Mouse (Mus musculus) liver, adult 2 months (tissue): ENCODE data around the gene Cox20. TPM values are rescaled to one million over a fixed set of nuclear protein-coding genes. Genes with fewer than 3 reads are reported as not detected.

Experiments
- DNase-seq: peaks from one replicate; pipeline ENCODE4 v3.0.0-alpha.2; 2011; ENCODE audit warnings: low read depth, low spot score; ENCODE audit errors: extremely low read depth
- H3K27ac ChIP-seq: fragments of 200-500 bp; replicated peaks from 2 replicates; pipeline ENCODE4 v1.5.1; 2012; ENCODE audit warnings: low read depth, mild to moderate bottlenecking, control low read depth, inconsistent platforms, low read length; ENCODE audit not compliant: insufficient read depth
- H3K27me3 ChIP-seq: fragments of 200-500 bp; 2 replicates; pipeline ENCODE4 v1.6.1; 2012; ENCODE audit warnings: mild to moderate bottlenecking, moderate library complexity, low read length, inconsistent platforms; ENCODE audit not compliant: control insufficient read depth, insufficient read depth
- H3K36me3 ChIP-seq: fragments of 200-500 bp; 2 replicates; pipeline ENCODE4 v1.6.1; 2012; ENCODE audit warnings: low read length, inconsistent platforms; ENCODE audit not compliant: control insufficient read depth, insufficient read depth
- H3K4me1 ChIP-seq: fragments of 200-500 bp; 2 replicates; pipeline ENCODE4 v1.6.1; 2011; ENCODE audit warnings: low read length; ENCODE audit not compliant: control insufficient read depth, insufficient read depth
- H3K4me3 ChIP-seq: fragments of 200-500 bp; 2 replicates; pipeline ENCODE4 v1.5.1; 2011; ENCODE audit warnings: low read depth, mild to moderate bottlenecking, control low read depth, low read length, moderate library complexity; ENCODE audit not compliant: insufficient read depth
- H3K79me2 ChIP-seq: fragments of 200-500 bp; 2 replicates; pipeline ENCODE4 v1.6.1; 2012; ENCODE audit warnings: inconsistent platforms, mild to moderate bottlenecking, low read length, moderate library complexity; ENCODE audit not compliant: control insufficient read depth, insufficient read depth
- H3K9ac ChIP-seq: fragments of 200-500 bp; 2 replicates; pipeline ENCODE4 v1.6.1; 2012; ENCODE audit warnings: low read depth, mild to moderate bottlenecking, control low read depth, inconsistent platforms, low read length
- CTCF ChIP-seq: fragments of 200-500 bp; IDR thresholded peaks from 2 replicates; pipeline ENCODE4 v1.5.1; 2011; ENCODE audit warnings: low read depth, low read length, control low read depth
- POLR2A ChIP-seq: fragments of 200-500 bp; IDR thresholded peaks from 2 replicates; pipeline ENCODE4 v1.6.1; 2011; ENCODE audit warnings: low read length, control low read depth; ENCODE audit not compliant: insufficient read depth; ENCODE audit errors: extremely low read depth
- WGBS: fragments of 180-500 bp; shearing (Covaris S2); methylation state at CpG from one replicate; pipeline ENCODE4 v1.1.7; 2018; 5-methylcytosine and 5-hydroxymethylcytosine counted together
- polyA plus RNA-seq: library from polyadenylated mRNA; depleted of rRNA; stranded (reverse); fragments of >200 nt; gene quantifications from 2 replicates; pipeline ENCODE4 v1.2.3, GENCODE M21; 2012
- total RNA-seq: library from RNA; depleted of rRNA; stranded (reverse); fragments of >200 nt; gene quantifications from 2 replicates; pipeline ENCODE4 v1.2.3, GENCODE M21; 2014

The Cox20 gene
- total and polyA plus RNA-seq, 2 experiments, result 12.8 to 29.3 TPM

GRCm38 (mm10) chr1:178324568-178324967 is 5.6 kb downstream of the Cox20 start:
- Histone ChIP-seq H3K79me2 (no peaks in the 10 kb centered on the region; the same call in 1 of the 2 replicates), H3K9ac (no peak overlapping the region), H3K36me3 (peaks cover 69% of the 10 kb centered on the region), H3K27ac (no peak overlapping the region), H3K4me1 (peaks cover 32% of the 10 kb centered on the region), H3K4me3 (no peak overlapping the region), H3K27me3 (no peaks in the 10 kb centered on the region)
- no peak for TF ChIP-seq POLR2A
- no peak for TF ChIP-seq CTCF
- DNase-seq, result no peak
- 95% methylated on average over 1 of the region's 1 CpGs for WGBS

GRCm38 (mm10) chr1:178326357-178326756 is 7.4 kb downstream of the Cox20 start:
- H3K9ac ChIP-seq, result no peak overlapping the region
- H3K27me3 ChIP-seq, result no peaks in the 10 kb centered on the region
- no peak overlapping the region for H3K4me3 ChIP-seq
- 37% methylated on average over 1 of the region's 1 CpGs for WGBS
- H3K79me2 ChIP-seq, result no peaks in the 10 kb centered on the region; the same call in 1 of the 2 replicates
- peaks cover 26% of the 10 kb centered on the region for H3K4me1 ChIP-seq
- H3K27ac ChIP-seq, result no peak overlapping the region
- DNase-seq, result no peak
- no peak for TF ChIP-seq CTCF
- TF ChIP-seq POLR2A, result no peak
- peaks cover 69% of the 10 kb centered on the region for H3K36me3 ChIP-seq

GRCm38 (mm10) chr1:178326950-178327349 is 8.0 kb downstream of the Cox20 start:
- H3K4me3 ChIP-seq, result no peak overlapping the region
- TF ChIP-seq POLR2A (no peak), CTCF (no peak)
- 90% methylated on average over 1 of the region's 1 CpGs for WGBS
- H3K79me2 ChIP-seq, result no peaks in the 10 kb centered on the region; the same call in 1 of the 2 replicates
- no peak overlapping the region for H3K9ac ChIP-seq
- H3K27me3 ChIP-seq, result no peaks in the 10 kb centered on the region
- peaks cover 28% of the 10 kb centered on the region for H3K4me1 ChIP-seq
- no peak overlapping the region for H3K27ac ChIP-seq
- DNase-seq, result no peak
- peaks cover 68% of the 10 kb centered on the region for H3K36me3 ChIP-seq

GRCm38 (mm10) chr1:178329017-178329416 is 10.1 kb downstream of the Cox20 start:
- TF ChIP-seq POLR2A (no peak), CTCF (no peak)
- Histone ChIP-seq H3K27ac (no peak overlapping the region), H3K9ac (no peak overlapping the region), H3K36me3 (peaks cover 70% of the 10 kb centered on the region), H3K79me2 (no peaks in the 10 kb centered on the region; the same call in 1 of the 2 replicates), H3K4me1 (peaks cover 33% of the 10 kb centered on the region), H3K27me3 (no peaks in the 10 kb centered on the region), H3K4me3 (no peak overlapping the region)
- 46% methylated on average over 5 of the region's 5 CpGs for WGBS
- no peak for DNase-seq

- H3K4me1 ChIP-seq, result peaks cover 39% of the 10 kb centered on the region
- no peak overlapping the region for H3K9ac ChIP-seq
- peaks cover 69% of the 10 kb centered on the region for H3K36me3 ChIP-seq
- TF ChIP-seq POLR2A, result no peak
- 0 out of 2 replicates have a peak, but pooled peaks have one; percentile 14 for TF ChIP-seq CTCF
- H3K79me2 ChIP-seq, result no peaks in the 10 kb centered on the region; the same call in 1 of the 2 replicates
- H3K27me3 ChIP-seq, result no peaks in the 10 kb centered on the region
- no peak overlapping the region for H3K27ac ChIP-seq
- peak; percentile 100 for DNase-seq
- no peak overlapping the region for H3K4me3 ChIP-seq
- WGBS, result 15% methylated on average over 6 of the region's 6 CpGs
These were observed 11.0 kb downstream of the Cox20 start for GRCm38 (mm10) chr1:178329946-178330345.

- peaks cover 13% of the 10 kb centered on the region for H3K79me2 ChIP-seq
- under 1% methylated on average over 16 of the region's 16 CpGs for WGBS
- peaks cover 21% of the 10 kb centered on the region for H3K4me1 ChIP-seq
- peak overlapping the region; percentile 91 for H3K4me3 ChIP-seq
- no peaks in the 10 kb centered on the region for H3K27me3 ChIP-seq
- no peak for TF ChIP-seq POLR2A
- TF ChIP-seq CTCF, result no peak
- peak overlapping the region; percentile 82 for H3K27ac ChIP-seq
- no peak for DNase-seq
- H3K36me3 ChIP-seq, result peaks cover 39% of the 10 kb centered on the region
- peak overlapping the region; percentile 90 for H3K9ac ChIP-seq
These were observed 16.9 kb downstream of the Cox20 start for GRCm38 (mm10) chr1:178335860-178336261.
